Mouse (Mus musculus) myocyte (in vitro differentiated cells): Measurements from ENCODE around the gene Krt84.

Experiments used
- SRF ChIP-seq: IDR thresholded peaks from one replicate; pipeline ENCODE4 v1.6.1; 2011; ENCODE audit warnings: low read depth; ENCODE audit not compliant: control insufficient read depth, insufficient read length
- USF1 ChIP-seq: IDR thresholded peaks from one replicate; pipeline ENCODE4 v1.6.1; 2011; ENCODE audit warnings: low read depth, mild to moderate bottlenecking, control low read depth, moderate library complexity

- TF ChIP-seq SRF: no peak
- no peak for TF ChIP-seq USF1
Observed at GRCm38 (mm10) chr15:101522556-101523232, 9.9 kb downstream of the Krt84 start.
